Mouse (Mus musculus) heart, embryonic 13.5 days (tissue): ENCODE data around the gene Eif2b5. TPM values are rescaled to one million over a fixed set of nuclear protein-coding genes. Genes with fewer than 3 reads are reported as not detected.

ENCODE experiments used
- ATAC-seq: fragments of 200-750 bp; cut with Nextera tagmentation; 2 replicates; pipeline ENCODE4 v1.8.0; 2017; ENCODE audit warnings: moderate TSS enrichment; ENCODE audit not compliant: insufficient number of reproducible peaks, low FRiP score, low TSS enrichment; ENCODE audit errors: extremely low read depth
- H3K27ac ChIP-seq: fragments of 300-500 bp; sonication (generic); replicated peaks from 2 replicates; pipeline ENCODE4 v1.5.1; 2015; ENCODE audit warnings: moderate library complexity, mild to moderate bottlenecking, inconsistent platforms
- H3K27me3 ChIP-seq: fragments of 300-500 bp; sonication (generic); replicated peaks from 2 replicates; pipeline ENCODE4 v1.6.1; 2015; ENCODE audit warnings: mild to moderate bottlenecking, inconsistent platforms
- H3K36me3 ChIP-seq: fragments of 300-500 bp; sonication (generic); 2 replicates; pipeline ENCODE4 v1.6.1; 2015; ENCODE audit warnings: mild to moderate bottlenecking, inconsistent platforms
- H3K4me1 ChIP-seq: fragments of 300-500 bp; sonication (generic); 2 replicates; pipeline ENCODE4 v1.6.1; 2015; ENCODE audit warnings: inconsistent platforms
- H3K4me2 ChIP-seq: fragments of 300-500 bp; sonication (generic); 2 replicates; pipeline ENCODE4 v1.6.1; 2015; ENCODE audit warnings: inconsistent platforms, mild to moderate bottlenecking, moderate library complexity
- H3K4me3 ChIP-seq: fragments of 300-500 bp; sonication (generic); 2 replicates; pipeline ENCODE4 v1.5.1; 2015; ENCODE audit warnings: moderate library complexity, mild to moderate bottlenecking, inconsistent platforms
- H3K9ac ChIP-seq: fragments of 300-500 bp; sonication (generic); 2 replicates; pipeline ENCODE4 v1.6.1; 2015; ENCODE audit warnings: inconsistent platforms, mild to moderate bottlenecking, moderate library complexity
- H3K9me3 ChIP-seq: fragments of 300-500 bp; sonication (generic); 2 replicates; pipeline ENCODE4 v1.6.1; 2016; ENCODE audit warnings: inconsistent platforms
- WGBS: fragments of 180-500 bp; shearing (Covaris S2); methylation state at CpG from one replicate; pipeline ENCODE4 v1.1.7; 2015; ENCODE audit warnings: mixed read lengths; 5-methylcytosine and 5-hydroxymethylcytosine counted together
- polyA plus RNA-seq: library from polyadenylated mRNA; unstranded; fragments of >200 nt; fragmentation: Nextera tagmentation; extraction: Ambion mirVana; gene quantifications from 2 replicates; pipeline ENCODE4 v1.2.1, GENCODE M21; 2015

Gene Eif2b5
- polyA plus RNA-seq, 1 experiment from 2014 or later, result 81.5 TPM

DNA sequence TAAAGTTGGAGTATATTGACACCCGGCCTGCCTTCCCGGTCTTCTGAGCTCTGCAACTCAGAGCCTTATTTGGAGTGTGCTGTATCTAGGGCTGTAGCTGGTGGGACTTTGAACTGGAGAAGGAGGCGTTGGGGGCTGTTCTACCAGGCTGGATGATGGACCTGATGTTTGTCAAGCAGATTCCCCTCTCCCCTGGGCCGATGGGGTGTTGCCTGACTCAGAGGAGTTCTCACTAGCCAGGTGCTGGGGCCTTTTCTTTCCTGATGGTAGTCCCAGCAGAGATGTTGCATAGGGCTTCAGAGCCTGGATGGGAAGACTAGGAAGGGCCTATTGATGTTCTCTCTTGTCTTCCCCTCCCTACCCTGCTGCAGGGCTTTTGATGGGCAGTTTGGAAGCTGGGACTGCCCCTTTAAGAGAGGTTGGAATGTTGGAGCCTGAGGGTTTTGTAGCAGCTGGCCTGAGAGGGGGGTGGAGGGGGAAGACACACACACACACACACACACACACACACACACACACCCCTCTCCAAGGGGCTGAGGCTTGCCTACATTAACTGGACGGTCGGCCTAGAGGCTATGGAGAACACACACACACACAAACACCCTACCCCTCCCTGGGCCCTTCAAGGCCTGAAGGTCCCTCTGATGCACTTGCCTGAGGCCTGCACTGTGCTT is 19.2 kb downstream of the Eif2b5 start:
- 0 out of 2 replicates have a peak, but pooled peaks have one; percentile 5 for ATAC-seq
- Histone ChIP-seq H3K9me3 (no peaks in the 10 kb centered on the region), H3K27ac (peak overlapping the region; percentile 95), H3K9ac (peak overlapping the region; percentile 99), H3K4me1 (peaks cover 38% of the 10 kb centered on the region), H3K4me3 (peak overlapping the region; percentile 91), H3K36me3 (peaks cover 32% of the 10 kb centered on the region), H3K27me3 (no peaks in the 10 kb centered on the region), H3K4me2 (peak overlapping the region; percentile 86)
- 3% methylated on average over 6 of the region's 6 CpGs for WGBS

DNA sequence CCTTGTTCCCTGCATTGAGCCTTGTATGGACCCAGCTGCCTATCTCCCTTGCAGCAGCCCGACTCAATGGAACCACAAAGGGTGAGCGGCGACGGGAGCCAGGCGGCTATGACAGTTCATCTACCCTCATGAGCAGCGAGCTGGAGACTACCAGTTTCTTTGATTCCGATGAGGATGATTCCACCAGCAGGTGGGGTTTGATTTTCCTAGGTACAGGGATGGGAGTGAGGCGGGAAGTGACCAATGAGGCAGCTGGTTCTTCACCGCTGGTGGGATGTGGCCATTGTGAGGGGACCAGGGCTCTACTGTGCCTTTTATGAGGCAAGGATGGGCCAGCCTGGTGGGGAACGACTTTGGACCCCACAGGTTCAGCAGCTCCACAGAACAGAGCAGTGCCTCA is 25.3 kb downstream of the Eif2b5 start:
- H3K9ac ChIP-seq, result no peak overlapping the region
- no peaks in the 10 kb centered on the region for H3K27me3 ChIP-seq
- H3K27ac ChIP-seq, result no peak overlapping the region
- ATAC-seq, result no peak
- H3K36me3 ChIP-seq, result peaks cover 92% of the 10 kb centered on the region
- H3K4me1 ChIP-seq, result peaks cover 18% of the 10 kb centered on the region
- WGBS, result 76% methylated on average over 10 of the region's 10 CpGs
- no peak overlapping the region for H3K4me3 ChIP-seq
- H3K9me3 ChIP-seq, result no peaks in the 10 kb centered on the region
- no peak overlapping the region for H3K4me2 ChIP-seq

DNA sequence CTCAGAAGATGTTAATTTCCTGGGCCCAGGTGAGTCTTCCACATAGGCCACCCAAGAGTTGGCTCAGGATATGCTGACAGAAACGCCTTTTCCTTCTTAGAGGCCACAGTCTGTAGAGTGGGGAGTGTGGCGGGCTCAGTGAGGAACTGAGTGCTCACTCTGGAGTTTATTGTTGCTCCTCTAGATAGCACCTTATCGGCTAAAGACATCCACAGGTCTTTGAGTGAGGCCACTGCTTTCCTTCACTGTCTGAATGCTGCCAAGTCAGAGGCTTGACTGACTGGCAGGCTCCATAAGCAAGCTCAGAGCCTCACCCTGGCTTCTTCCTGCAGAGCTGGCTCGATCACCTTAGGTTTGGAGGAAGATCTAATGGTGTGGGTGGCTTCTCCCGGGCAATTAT is 30.2 kb downstream of the Eif2b5 start:
- WGBS, result 82% methylated on average over 5 of the region's 5 CpGs
- Histone ChIP-seq H3K27me3 (no peaks in the 10 kb centered on the region), H3K36me3 (peaks cover 98% of the 10 kb centered on the region), H3K9me3 (no peaks in the 10 kb centered on the region), H3K27ac (no peak overlapping the region), H3K4me3 (no peak overlapping the region), H3K4me2 (no peak overlapping the region), H3K9ac (no peak overlapping the region), H3K4me1 (no peaks in the 10 kb centered on the region)
- no peak for ATAC-seq

DNA sequence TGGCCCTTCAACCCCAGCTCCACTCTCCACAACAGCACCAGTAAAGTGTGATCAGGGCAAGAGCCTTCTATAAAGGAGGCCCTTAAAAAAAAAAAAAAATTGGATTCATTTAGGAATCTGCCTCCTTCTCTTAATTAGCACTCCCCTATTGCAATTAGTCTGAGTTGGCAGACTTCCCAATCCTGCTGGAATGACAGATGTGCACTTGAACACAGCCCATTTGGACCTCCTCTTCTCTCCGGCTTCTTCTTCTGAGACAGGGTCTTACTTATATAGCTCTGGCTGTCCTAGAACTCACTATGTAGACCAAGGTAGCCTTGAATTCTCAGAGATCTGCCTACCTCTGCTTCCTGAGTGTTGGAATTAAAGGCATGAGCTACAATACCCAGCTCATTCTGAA is 30.8 kb downstream of the Eif2b5 start:
- no peak overlapping the region for H3K27ac ChIP-seq
- peaks cover 92% of the 10 kb centered on the region for H3K36me3 ChIP-seq
- 78% methylated on average over 1 of the region's 1 CpGs for WGBS
- no peaks in the 10 kb centered on the region for H3K4me1 ChIP-seq
- H3K9me3 ChIP-seq, result no peaks in the 10 kb centered on the region
- no peak overlapping the region for H3K4me3 ChIP-seq
- H3K9ac ChIP-seq, result no peak overlapping the region
- no peaks in the 10 kb centered on the region for H3K27me3 ChIP-seq
- H3K4me2 ChIP-seq, result no peak overlapping the region
- no peak for ATAC-seq

DNA sequence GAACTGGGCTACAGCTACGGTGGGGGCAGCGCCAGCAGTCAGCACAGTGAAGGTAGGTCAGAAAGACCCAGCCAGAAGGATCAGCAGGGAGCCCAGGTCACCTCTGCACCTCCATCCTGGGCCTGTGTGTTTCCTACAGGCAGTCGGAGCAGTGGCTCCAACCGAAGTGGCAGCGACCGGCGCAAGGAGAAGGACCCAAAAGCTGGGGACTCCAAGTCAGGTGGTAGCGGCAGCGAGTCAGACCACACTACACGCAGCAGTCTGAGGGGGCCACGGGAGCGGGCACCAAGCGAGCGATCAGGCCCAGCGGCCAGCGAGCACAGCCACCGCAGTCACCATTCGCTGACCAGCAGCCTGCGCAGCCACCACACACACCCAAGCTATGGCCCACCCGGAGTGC is 32.3 kb downstream of the Eif2b5 start:
- no peaks in the 10 kb centered on the region for H3K9me3 ChIP-seq
- H3K27me3 ChIP-seq, result no peaks in the 10 kb centered on the region
- no peak overlapping the region for H3K4me3 ChIP-seq
- no peak overlapping the region for H3K9ac ChIP-seq
- H3K4me2 ChIP-seq, result no peak overlapping the region
- WGBS, result 93% methylated on average over 20 of the region's 20 CpGs
- ATAC-seq, result no peak
- peaks cover under 1% of the 10 kb centered on the region for H3K4me1 ChIP-seq
- no peak overlapping the region for H3K27ac ChIP-seq
- H3K36me3 ChIP-seq, result peaks cover 77% of the 10 kb centered on the region

DNA sequence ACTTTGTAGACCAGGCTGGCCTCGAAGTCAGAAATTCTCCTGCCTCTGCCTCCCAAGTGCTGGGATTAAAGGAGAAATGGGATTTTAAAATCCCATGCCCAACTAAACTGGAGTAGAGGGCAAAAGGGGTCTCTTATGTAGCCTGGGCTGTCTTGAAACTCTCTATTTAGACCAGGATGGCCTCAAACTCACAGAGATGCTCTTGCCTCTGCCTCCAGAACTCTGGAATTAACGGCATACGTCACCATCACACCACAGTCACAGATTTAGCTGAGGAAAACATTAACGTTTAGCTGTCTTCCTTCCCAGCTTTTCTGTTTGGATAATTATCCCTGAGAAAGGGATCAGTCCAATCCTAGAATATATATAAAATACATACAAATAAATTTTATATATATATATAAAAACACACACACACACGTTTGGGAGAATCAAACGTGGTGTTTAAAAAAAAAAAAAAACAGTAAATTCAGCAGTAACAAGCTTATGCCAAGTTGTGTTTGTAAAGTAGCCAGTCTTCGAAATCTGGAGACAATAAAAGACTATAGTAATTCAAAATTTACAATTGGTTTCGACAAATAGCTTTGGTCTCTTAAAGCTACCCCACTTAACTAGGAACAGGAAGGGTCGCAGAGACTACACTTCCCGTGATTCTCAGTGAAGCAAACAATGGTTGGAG is 36.1 kb downstream of the Eif2b5 start:
- peak overlapping the region; percentile 95 for H3K4me3 ChIP-seq

DNA sequence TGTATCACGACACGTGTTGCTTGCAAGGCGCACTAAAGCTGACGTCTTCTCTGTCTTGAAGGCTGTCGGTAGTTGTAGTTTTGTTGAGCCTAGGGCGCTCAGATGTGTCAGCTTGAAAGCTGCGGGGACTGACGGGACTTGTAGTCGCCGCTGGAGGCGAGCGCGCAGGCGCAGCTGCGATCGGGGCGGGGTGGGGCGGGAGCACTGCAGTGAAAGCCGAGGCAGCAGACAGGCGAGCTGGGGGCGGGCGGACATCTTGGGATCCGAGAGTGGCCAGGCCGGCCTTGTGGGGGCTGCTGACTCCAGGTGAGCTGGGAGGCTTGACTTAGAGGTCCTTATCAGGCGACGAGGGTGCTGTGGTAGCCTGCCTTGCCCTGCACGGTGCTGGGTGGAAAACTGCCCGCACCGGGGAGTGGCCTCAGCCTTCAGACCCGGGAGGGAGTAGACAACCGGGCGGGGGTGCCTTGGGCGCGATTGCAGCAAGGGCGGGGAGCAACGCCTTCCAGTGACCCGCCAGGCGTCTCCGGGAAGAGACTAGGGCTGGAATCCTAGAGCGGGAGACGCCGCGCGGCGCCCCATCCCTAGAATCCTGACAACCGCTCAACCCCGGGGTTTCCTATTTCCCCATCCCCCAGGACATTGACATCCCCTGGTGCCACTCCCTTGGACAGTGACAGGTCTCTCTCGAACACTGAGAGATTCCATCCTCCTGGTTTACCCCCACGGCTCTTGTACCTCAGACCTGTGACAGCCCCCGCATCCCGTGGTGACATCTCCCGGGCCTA is 36.9 kb downstream of the Eif2b5 start, which contains the start of gene Ap2m1:
Gene Ap2m1, plus strand, starts transcription at position 183 of the 785 bp plus-strand sequence.
- ATAC-seq, result peak; percentile 95
- Histone ChIP-seq H3K36me3 (peaks cover 61% of the 10 kb centered on the region), H3K4me2 (peak within 1 kb of the TSS; percentile 91), H3K9ac (peak within 1 kb of the TSS; percentile 97), H3K27me3 (no peaks in the 10 kb centered on the region), H3K27ac (peak within 1 kb of the TSS; percentile 88), H3K4me1 (peaks cover 36% of the 10 kb centered on the region), H3K9me3 (no peaks in the 10 kb centered on the region), H3K4me3 (peak within 1 kb of the TSS; percentile 95)
- WGBS, result under 1% methylated on average over 51 of the region's 52 CpGs

More for the DNA sequence above, 36.1 kb downstream of the Eif2b5 start:
- H3K9me3 ChIP-seq, result no peaks in the 10 kb centered on the region
- WGBS, result 49% methylated on average over 10 of the region's 10 CpGs
- H3K27me3 ChIP-seq, result no peaks in the 10 kb centered on the region
- peaks cover 61% of the 10 kb centered on the region for H3K36me3 ChIP-seq
- ATAC-seq, result no peak
- H3K4me1 ChIP-seq, result peaks cover 31% of the 10 kb centered on the region
- H3K27ac ChIP-seq, result no peak overlapping the region
- H3K4me2 ChIP-seq, result peak overlapping the region; percentile 91; the same call in 1 of the 2 replicates
- no peak overlapping the region for H3K9ac ChIP-seq

DNA sequence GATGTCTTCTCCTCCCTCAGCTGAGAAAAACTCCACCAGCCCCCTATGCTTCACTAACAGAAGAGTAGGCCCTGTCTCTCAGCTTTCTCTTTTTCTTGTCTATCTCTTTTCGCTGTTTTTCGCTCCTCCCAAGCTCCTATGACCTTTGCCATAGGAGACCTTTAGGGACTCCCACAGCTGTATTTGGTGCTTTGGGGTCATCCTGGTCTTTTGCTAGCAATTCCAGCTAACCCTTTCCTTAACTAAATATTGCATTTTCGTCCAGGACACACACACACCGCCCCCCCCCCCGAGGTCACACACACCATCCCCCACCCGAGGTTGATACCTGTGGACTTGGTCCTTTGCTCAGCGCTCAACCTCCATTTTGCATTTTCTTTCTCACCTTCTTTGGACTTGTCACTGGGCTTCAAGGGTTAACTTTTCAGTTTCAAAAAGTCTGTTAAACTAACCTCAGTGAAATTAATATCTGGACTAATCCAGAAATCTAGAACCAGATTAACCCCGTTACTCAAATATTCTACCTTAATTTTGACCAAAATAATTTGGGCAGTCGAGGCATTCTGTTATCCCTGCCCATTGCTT is 37.6 kb downstream of the Eif2b5 start:
- Histone ChIP-seq H3K4me1 (peaks cover 37% of the 10 kb centered on the region), H3K36me3 (peaks cover 61% of the 10 kb centered on the region), H3K9me3 (no peaks in the 10 kb centered on the region), H3K27ac (peak overlapping the region; percentile 88), H3K9ac (peak overlapping the region; percentile 97), H3K4me2 (peak overlapping the region; percentile 91), H3K4me3 (peak overlapping the region; percentile 95), H3K27me3 (no peaks in the 10 kb centered on the region)
- 28% methylated on average over 9 of the region's 9 CpGs for WGBS
- ATAC-seq, result no peak

DNA sequence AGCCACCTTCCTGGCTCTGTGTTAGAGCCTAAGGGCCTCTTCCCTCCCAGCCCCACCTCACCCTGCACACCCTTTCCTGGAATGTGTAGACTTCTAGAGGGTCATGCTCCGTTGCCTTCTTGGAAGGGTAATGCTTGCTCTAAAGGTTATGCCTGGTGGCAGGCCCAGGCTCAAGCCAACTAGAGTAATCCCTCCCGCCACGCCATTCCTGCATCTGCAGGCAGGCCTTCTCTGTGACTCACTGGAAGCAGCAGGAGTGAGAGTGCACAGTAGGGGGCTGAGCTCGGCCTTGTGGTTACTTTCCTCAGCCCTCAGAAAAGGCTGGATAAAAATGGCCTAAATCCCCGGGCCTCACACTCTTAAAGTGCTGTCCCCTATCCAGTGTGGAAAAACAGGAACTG is 38.5 kb downstream of the Eif2b5 start:
- peak overlapping the region; percentile 97 for H3K9ac ChIP-seq
- no peak for ATAC-seq
- peaks cover 37% of the 10 kb centered on the region for H3K4me1 ChIP-seq
- peak overlapping the region; percentile 91 for H3K4me2 ChIP-seq
- H3K36me3 ChIP-seq, result peaks cover 61% of the 10 kb centered on the region
- peak overlapping the region; percentile 43 for H3K27ac ChIP-seq
- no peaks in the 10 kb centered on the region for H3K9me3 ChIP-seq
- WGBS, result 24% methylated on average over 5 of the region's 5 CpGs
- peak overlapping the region; percentile 95 for H3K4me3 ChIP-seq
- no peaks in the 10 kb centered on the region for H3K27me3 ChIP-seq

DNA sequence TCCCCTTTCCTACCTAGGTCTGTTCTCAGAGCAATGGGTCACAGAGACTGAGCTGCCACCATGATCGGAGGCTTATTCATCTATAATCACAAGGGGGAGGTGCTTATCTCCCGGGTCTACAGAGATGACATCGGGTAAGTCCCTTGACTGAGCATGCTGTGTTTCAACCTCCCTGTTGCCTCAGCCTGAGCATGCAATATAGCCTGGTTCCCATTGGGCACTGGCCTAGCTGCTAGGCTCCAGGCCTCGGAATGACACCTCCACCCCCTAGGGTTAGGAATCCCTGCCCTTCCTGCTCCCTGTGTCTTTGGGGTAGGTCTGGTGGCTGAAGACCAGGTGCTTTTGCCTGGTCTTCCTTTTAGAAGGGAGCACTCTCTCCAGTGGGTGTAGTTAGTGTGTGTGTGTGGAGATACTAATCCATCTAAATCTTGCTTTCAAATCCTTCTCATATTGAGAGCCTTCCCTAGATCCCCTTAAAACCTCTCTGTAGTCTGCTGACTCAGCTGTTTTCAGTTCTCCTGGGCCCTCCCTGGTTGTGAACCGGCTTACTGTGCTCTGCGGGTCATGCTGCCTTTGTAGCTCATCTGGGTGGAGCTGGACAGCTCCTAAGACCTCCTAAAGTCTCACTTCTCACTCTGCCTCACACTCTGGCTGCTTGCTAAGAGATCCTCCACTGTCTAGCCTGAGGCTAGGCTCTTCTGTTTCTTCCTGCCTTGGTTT is 39.1 kb downstream of the Eif2b5 start:
- Histone ChIP-seq H3K36me3 (peaks cover 62% of the 10 kb centered on the region), H3K9ac (peak overlapping the region; percentile 97)
- WGBS, result 28% methylated on average over 6 of the region's 6 CpGs

More for the DNA sequence above, 39.1 kb downstream of the Eif2b5 start:
- Histone ChIP-seq H3K4me2 (peak overlapping the region; percentile 91), H3K9me3 (no peaks in the 10 kb centered on the region), H3K27me3 (no peaks in the 10 kb centered on the region), H3K4me1 (peaks cover 37% of the 10 kb centered on the region), H3K27ac (peak overlapping the region; percentile 43), H3K4me3 (peak overlapping the region; percentile 95)
- no peak for ATAC-seq
